Mouse (Mus musculus) embryonic facial prominence, embryonic 14.5 days (tissue): ENCODE measurements around the gene Enox1. TPM values are rescaled to one million over a fixed set of nuclear protein-coding genes. Genes with fewer than 3 reads are reported as not detected.

Experiments
- ATAC-seq: fragments of 200-750 bp; cut with Nextera tagmentation; 2 replicates; pipeline ENCODE4 v1.8.0; 2017; ENCODE audit warnings: low read depth, moderate number of reproducible peaks, moderate TSS enrichment
- DNase-seq: peaks from one replicate; pipeline ENCODE4 v3.0.0-alpha.2; 2015; ENCODE audit warnings: low spot score
- H3K27ac ChIP-seq: fragments of 300-500 bp; sonication (generic); replicated peaks from 2 replicates; pipeline ENCODE4 v1.5.1; 2014; ENCODE audit warnings: low read depth, mild to moderate bottlenecking, low read length, moderate library complexity
- H3K27me3 ChIP-seq: fragments of 300-500 bp; sonication (generic); replicated peaks from 2 replicates; pipeline ENCODE4 v1.6.1; 2014; ENCODE audit warnings: low read length; ENCODE audit not compliant: control insufficient read depth, insufficient read depth
- H3K36me3 ChIP-seq: fragments of 300-500 bp; sonication (generic); 2 replicates; pipeline ENCODE4 v1.6.1; 2014; ENCODE audit warnings: low read length, mixed read lengths; ENCODE audit not compliant: control insufficient read depth, insufficient read depth
- H3K4me1 ChIP-seq: fragments of 300-500 bp; sonication (generic); 2 replicates; pipeline ENCODE4 v1.6.1; 2014; ENCODE audit warnings: antibody characterized with exemption, low read length; ENCODE audit not compliant: control insufficient read depth, insufficient read depth
- H3K4me2 ChIP-seq: fragments of 300-500 bp; sonication (generic); 2 replicates; pipeline ENCODE4 v1.6.1; 2014; ENCODE audit warnings: low read depth, mild to moderate bottlenecking, low read length, moderate library complexity, mixed read lengths
- H3K4me3 ChIP-seq: fragments of 300-500 bp; sonication (generic); 2 replicates; pipeline ENCODE4 v1.5.1; 2014; ENCODE audit warnings: low read depth, mild to moderate bottlenecking, low read length
- H3K9ac ChIP-seq: fragments of 300-500 bp; sonication (generic); 2 replicates; pipeline ENCODE4 v1.6.1; 2014; ENCODE audit warnings: low read depth, mild to moderate bottlenecking, low read length, moderate library complexity, mixed read lengths
- H3K9me3 ChIP-seq: fragments of 300-500 bp; sonication (generic); 2 replicates; pipeline ENCODE4 v1.6.1; 2016; ENCODE audit warnings: low read length; ENCODE audit not compliant: control insufficient read depth
- WGBS: fragments of 180-500 bp; shearing (Covaris S2); extraction: QIAGEN DNeasy Blood & Tissue Kit; methylation state at CpG from one replicate; pipeline ENCODE4 v1.1.7; 2014; 5-methylcytosine and 5-hydroxymethylcytosine counted together
- polyA plus RNA-seq: library from polyadenylated mRNA; unstranded; fragments of >200 nt; fragmentation: Nextera tagmentation; extraction: Ambion mirVana; gene quantifications from 2 replicates; pipeline ENCODE4 v1.2.1, GENCODE M21; 2014

The Enox1 gene
- polyA plus RNA-seq, 1 experiment from 2014 or later = 14.1 TPM

- Histone ChIP-seq H3K4me1 (no peaks in the 10 kb centered on the region), H3K4me2 (no peak overlapping the region), H3K9ac (no peak overlapping the region), H3K27me3 (no peaks in the 10 kb centered on the region), H3K27ac (no peak overlapping the region), H3K4me3 (no peak overlapping the region), H3K36me3 (no peaks in the 10 kb centered on the region), H3K9me3 (0 out of 2 replicates have a peak, but pooled peaks cover 6% of the 10 kb centered on the region)
- no peak for ATAC-seq
- no peak for DNase-seq
- 82% methylated on average over 3 of the region's 3 CpGs for WGBS
These were observed 128.9 kb downstream of the Enox1 start for GRCm38 (mm10) chr14:77285453-77285852.

- DNase-seq = no peak
- H3K36me3 ChIP-seq = no peaks in the 10 kb centered on the region
- H3K27me3 ChIP-seq = no peaks in the 10 kb centered on the region
- no peak overlapping the region for H3K4me3 ChIP-seq
- 0 out of 2 replicates have a peak, but pooled peaks cover 6% of the 10 kb centered on the region for H3K9me3 ChIP-seq
- no peaks in the 10 kb centered on the region for H3K4me1 ChIP-seq
- WGBS = 85% methylated on average over 5 of the region's 5 CpGs
- H3K9ac ChIP-seq = no peak overlapping the region
- H3K27ac ChIP-seq = no peak overlapping the region
- no peak overlapping the region for H3K4me2 ChIP-seq
- ATAC-seq = no peak
These were observed 135.2 kb downstream of the Enox1 start for GRCm38 (mm10) chr14:77291756-77292155.

DNA sequence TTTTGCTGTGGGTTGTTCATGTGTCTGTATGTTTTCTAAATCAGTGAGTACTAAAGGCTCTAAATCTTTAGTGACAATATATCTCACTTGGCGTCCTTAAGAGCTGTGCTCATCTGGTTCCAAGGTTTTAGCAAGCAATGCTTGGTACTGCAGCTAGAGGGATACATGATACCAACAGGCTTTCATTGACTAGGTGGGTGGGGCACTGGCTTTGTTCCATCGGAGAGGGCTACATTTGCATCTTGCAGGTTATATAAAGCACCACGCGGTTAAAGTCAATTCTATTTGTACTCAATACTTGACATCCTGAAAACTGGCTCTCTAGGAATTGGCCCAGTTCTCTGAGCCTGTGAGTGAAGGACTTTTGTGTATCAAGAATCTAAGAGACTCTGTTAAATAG is 140.5 kb downstream of the Enox1 start:
- no peak for ATAC-seq
- Histone ChIP-seq H3K4me1 (no peaks in the 10 kb centered on the region), H3K9ac (no peak overlapping the region), H3K9me3 (no peaks in the 10 kb centered on the region), H3K27me3 (no peaks in the 10 kb centered on the region), H3K27ac (no peak overlapping the region), H3K4me3 (no peak overlapping the region), H3K36me3 (no peaks in the 10 kb centered on the region), H3K4me2 (no peak overlapping the region)
- WGBS = 62% methylated on average over 4 of the region's 4 CpGs
- peak; percentile 36 for DNase-seq

DNA sequence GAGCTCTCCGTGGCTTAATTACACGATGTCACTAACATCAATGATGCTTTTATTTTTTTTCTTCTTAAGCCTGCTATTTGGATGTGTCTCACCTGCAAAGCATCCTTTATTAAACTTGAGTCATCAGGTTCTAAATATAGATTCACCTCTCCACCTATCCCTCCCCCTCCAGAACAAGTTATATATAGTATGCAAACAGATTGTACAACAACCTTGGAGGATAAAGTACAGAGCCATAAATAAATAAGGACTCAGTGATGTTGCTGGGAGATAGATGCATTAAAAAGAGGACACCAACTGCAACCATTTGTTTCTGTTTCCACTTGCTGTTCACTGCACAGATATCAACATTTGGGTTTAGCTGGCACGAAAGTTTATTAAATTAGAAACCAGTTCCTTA is 141.8 kb downstream of the Enox1 start:
- Histone ChIP-seq H3K4me2 (no peak overlapping the region), H3K27ac (no peak overlapping the region), H3K9me3 (no peaks in the 10 kb centered on the region), H3K36me3 (no peaks in the 10 kb centered on the region), H3K27me3 (no peaks in the 10 kb centered on the region), H3K4me3 (no peak overlapping the region), H3K9ac (no peak overlapping the region), H3K4me1 (no peaks in the 10 kb centered on the region)
- DNase-seq (no peak), ATAC-seq (no peak)
- 80% methylated on average over 3 of the region's 3 CpGs for WGBS

GRCm38 (mm10) chr14:77309571-77309970 is 153.0 kb downstream of the Enox1 start:
- Histone ChIP-seq H3K4me1 (peaks cover 7% of the 10 kb centered on the region; the same call in 1 of the 2 replicates), H3K4me2 (no peak overlapping the region), H3K36me3 (no peaks in the 10 kb centered on the region), H3K27me3 (no peaks in the 10 kb centered on the region), H3K4me3 (no peak overlapping the region), H3K27ac (no peak overlapping the region), H3K9ac (no peak overlapping the region), H3K9me3 (no peaks in the 10 kb centered on the region)
- WGBS = 56% methylated on average over 3 of the region's 3 CpGs
- no peak for ATAC-seq
- DNase-seq = peak; percentile 49

DNA sequence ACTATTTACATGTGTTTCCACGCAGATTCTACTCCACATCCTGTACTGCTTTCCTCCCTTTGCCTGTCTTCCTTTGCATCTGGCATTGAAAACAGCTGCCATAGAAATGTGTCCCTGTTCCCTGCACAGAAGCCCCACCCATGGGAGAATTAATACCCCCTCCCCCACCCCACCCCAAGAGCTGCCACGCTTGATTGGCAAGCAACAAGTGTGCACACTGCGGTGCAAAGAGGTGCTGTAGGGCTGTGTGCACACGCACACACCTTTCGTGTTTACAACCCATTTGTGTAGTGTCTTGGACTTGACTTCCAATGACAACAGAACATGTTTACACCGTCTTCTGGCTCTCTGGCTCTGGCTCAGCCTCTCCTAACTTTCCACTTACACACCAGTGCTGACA is 154.9 kb downstream of the Enox1 start:
- no peak overlapping the region for H3K4me3 ChIP-seq
- DNase-seq = no peak
- 0 out of 2 replicates have a peak, but pooled peaks have one; percentile 22 for ATAC-seq
- no peaks in the 10 kb centered on the region for H3K9me3 ChIP-seq
- H3K9ac ChIP-seq = no peak overlapping the region
- peaks cover 7% of the 10 kb centered on the region; the same call in 1 of the 2 replicates for H3K4me1 ChIP-seq
- H3K27me3 ChIP-seq = no peaks in the 10 kb centered on the region
- H3K4me2 ChIP-seq = no peak overlapping the region
- no peak overlapping the region for H3K27ac ChIP-seq
- H3K36me3 ChIP-seq = no peaks in the 10 kb centered on the region
- WGBS = 66% methylated on average over 6 of the region's 6 CpGs

DNA sequence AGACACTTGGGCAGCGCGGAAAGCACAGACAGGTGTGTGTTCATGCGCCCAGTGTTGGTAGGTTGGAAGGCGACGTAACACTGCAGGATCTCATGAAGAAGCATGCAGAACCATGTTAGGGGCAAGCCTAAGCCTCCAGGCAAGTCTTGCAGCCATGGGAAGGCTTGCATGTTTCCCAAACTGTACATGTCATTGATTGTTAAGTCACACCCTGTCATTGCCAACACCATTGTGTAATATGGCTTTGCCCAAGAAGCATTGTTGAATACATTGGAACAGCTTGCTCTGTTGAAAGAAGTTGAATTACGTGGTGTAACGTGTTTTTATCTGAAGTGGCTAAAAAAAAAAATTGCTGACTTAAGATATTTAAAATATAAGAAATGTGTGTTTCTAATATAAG is 162.8 kb downstream of the Enox1 start:
- no peaks in the 10 kb centered on the region for H3K27me3 ChIP-seq
- no peak overlapping the region for H3K4me3 ChIP-seq
- no peak for ATAC-seq
- no peak for DNase-seq
- H3K36me3 ChIP-seq = no peaks in the 10 kb centered on the region
- no peak overlapping the region for H3K27ac ChIP-seq
- no peaks in the 10 kb centered on the region for H3K9me3 ChIP-seq
- H3K9ac ChIP-seq = no peak overlapping the region
- no peak overlapping the region for H3K4me2 ChIP-seq
- no peaks in the 10 kb centered on the region for H3K4me1 ChIP-seq
- 87% methylated on average over 7 of the region's 7 CpGs for WGBS

DNA sequence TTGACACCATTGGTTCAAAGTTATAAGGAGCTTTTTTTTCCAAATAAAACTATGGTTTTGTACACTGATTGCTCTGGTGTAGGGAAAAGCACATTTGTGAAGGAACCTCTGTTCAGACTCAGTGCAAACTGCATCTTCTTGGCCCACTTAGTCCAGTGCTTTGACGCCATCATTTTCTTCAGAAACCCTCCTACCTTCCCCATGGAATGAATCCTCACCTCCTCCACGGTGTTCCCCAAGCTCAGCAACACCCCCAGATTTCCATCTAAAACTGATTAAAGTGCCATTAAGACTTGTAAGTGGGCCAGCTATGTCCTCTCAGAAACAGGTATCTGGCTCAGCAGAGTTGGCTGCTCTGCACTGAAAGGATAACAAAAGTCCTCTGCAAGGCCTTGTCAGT is 167.8 kb downstream of the Enox1 start:
- DNase-seq (no peak), ATAC-seq (no peak)
- H3K4me3 ChIP-seq = no peak overlapping the region
- no peaks in the 10 kb centered on the region for H3K9me3 ChIP-seq
- no peak overlapping the region for H3K4me2 ChIP-seq
- no peaks in the 10 kb centered on the region for H3K4me1 ChIP-seq
- H3K27me3 ChIP-seq = no peaks in the 10 kb centered on the region
- H3K36me3 ChIP-seq = no peaks in the 10 kb centered on the region
- WGBS = 90% methylated on average over 2 of the region's 2 CpGs
- no peak overlapping the region for H3K9ac ChIP-seq
- H3K27ac ChIP-seq = no peak overlapping the region

GRCm38 (mm10) chr14:77327693-77328092 is 171.1 kb downstream of the Enox1 start:
- peaks cover 13% of the 10 kb centered on the region; the same call in 1 of the 2 replicates for H3K9me3 ChIP-seq
- H3K4me1 ChIP-seq = no peaks in the 10 kb centered on the region
- H3K4me2 ChIP-seq = no peak overlapping the region
- 67% methylated on average over 3 of the region's 3 CpGs for WGBS
- DNase-seq (no peak), ATAC-seq (no peak)
- H3K4me3 ChIP-seq = no peak overlapping the region
- H3K9ac ChIP-seq = no peak overlapping the region
- no peak overlapping the region for H3K27ac ChIP-seq
- no peaks in the 10 kb centered on the region for H3K27me3 ChIP-seq
- H3K36me3 ChIP-seq = no peaks in the 10 kb centered on the region
